Mouse (Mus musculus) cerebellum, adult 2 months (tissue): ENCODE measurements at regions not wholly inside any gene's neighbourhood (a gene's known extent, or its start where the extent isn't known, plus 50 kb on each side); places are given as distances from the start of the nearest gene placed in this dataset.

ENCODE experiments used
- CTCF ChIP-seq: fragments of 200-500 bp; IDR thresholded peaks from 2 replicates; pipeline ENCODE4 v1.5.1; 2011; ENCODE audit warnings: low read depth, mild to moderate bottlenecking, control low read depth, low read length, moderate library complexity, borderline replicate concordance; ENCODE audit not compliant: insufficient read depth
- POLR2A ChIP-seq: fragments of 200-500 bp; IDR thresholded peaks from 2 replicates; pipeline ENCODE4 v1.6.1; 2011; ENCODE audit warnings: low read length, control low read depth, borderline replicate concordance; ENCODE audit not compliant: insufficient read depth

DNA sequence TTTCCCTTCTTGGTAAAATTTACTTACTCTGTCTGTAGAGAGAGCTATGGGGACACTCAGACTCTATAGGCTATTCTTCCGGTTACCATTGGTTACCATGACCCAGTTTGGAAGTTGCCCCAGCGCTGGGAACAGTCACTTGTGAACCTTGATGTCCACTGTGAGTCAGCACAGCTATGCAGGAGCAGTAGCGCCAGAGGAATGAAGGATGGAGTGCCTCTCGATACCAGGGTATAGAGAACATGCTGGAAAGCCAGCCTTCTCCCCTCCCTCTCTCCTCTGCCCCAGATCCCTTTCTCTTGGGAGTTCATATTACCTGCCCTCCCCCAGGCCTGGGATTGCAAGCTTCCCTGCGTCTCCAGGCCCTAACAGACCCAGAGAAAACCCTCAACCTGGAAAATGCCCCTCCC is 141.8 kb downstream of the Zfp36l1 start:
- TF ChIP-seq CTCF (no peak), POLR2A (no peak)
